Mouse (Mus musculus) ES-Bruce4 (cell line): ENCODE results near the gene BC025920.

Experiments
- CTCF ChIP-seq: IDR thresholded peaks from one replicate; pipeline ENCODE4 v1.8.1; 2011; ENCODE audit warnings: low read depth, low read length
- EP300 ChIP-seq: IDR thresholded peaks from 2 replicates; pipeline ENCODE4 v1.6.1; 2011; ENCODE audit warnings: low read depth, low read length; ENCODE audit not compliant: insufficient read depth
- POLR2A ChIP-seq: IDR thresholded peaks from one replicate; pipeline ENCODE4 v1.8.1; 2011; ENCODE audit warnings: low read length; ENCODE audit not compliant: insufficient read depth

DNA sequence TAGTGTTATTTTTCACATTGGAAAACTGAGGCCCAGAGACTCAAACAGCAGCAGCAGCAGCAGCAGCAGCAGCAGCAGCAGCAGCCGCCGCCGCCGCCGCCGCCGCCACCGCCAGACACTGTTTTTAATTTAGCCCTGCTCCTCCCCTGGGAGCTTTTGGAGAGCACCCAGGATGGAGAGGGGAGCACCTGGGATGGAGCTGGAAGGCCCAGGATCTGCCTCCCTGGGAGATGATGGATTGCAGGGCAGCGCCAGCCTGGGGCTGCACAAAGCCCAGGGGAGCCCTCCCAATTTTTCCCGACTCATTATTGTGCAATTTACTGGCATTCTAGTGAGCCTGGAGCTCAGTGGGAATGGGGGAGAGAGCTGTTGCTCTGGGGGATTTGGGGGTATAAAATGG lies 9.5 kb upstream of the BC025920 start:
- no peak for TF ChIP-seq CTCF
- no peak for TF ChIP-seq EP300
- TF ChIP-seq POLR2A, result no peak
